Mouse (Mus musculus) lung, embryonic 14.5 days (tissue): ENCODE results near the gene Isca1. TPM values are rescaled to one million over a fixed set of nuclear protein-coding genes. Genes with fewer than 3 reads are reported as not detected.
A peak's percentile ranks its signal among the peaks of the same experiment; 100 is the strongest.

Source experiments
- ATAC-seq: fragments of 200-750 bp; cut with Nextera tagmentation; 2 replicates; pipeline ENCODE4 v1.8.0; 2017; ENCODE audit warnings: mild to moderate bottlenecking, moderate TSS enrichment, moderate library complexity; ENCODE audit not compliant: insufficient read depth
- DNase-seq: peaks from one replicate; pipeline ENCODE4 v3.0.0-alpha.2; 2015
- H3K27ac ChIP-seq: fragments of 300-500 bp; sonication (generic); 2 replicates; pipeline ENCODE4 v1.5.1; 2014; ENCODE audit warnings: low read depth, mild to moderate bottlenecking, moderate library complexity
- H3K27me3 ChIP-seq: fragments of 300-500 bp; sonication (generic); 2 replicates; pipeline ENCODE4 v1.6.1; 2014; ENCODE audit warnings: low read length, control low read depth; ENCODE audit not compliant: insufficient read depth
- H3K36me3 ChIP-seq: fragments of 300-500 bp; sonication (generic); 2 replicates; pipeline ENCODE4 v1.6.1; 2014; ENCODE audit warnings: control low read depth; ENCODE audit not compliant: insufficient read depth
- H3K4me1 ChIP-seq: fragments of 300-500 bp; sonication (generic); 2 replicates; pipeline ENCODE4 v1.6.1; 2014; ENCODE audit warnings: antibody characterized with exemption, control low read depth; ENCODE audit not compliant: insufficient read depth
- H3K4me2 ChIP-seq: fragments of 300-500 bp; sonication (generic); 2 replicates; pipeline ENCODE4 v1.6.1; 2014; ENCODE audit warnings: mild to moderate bottlenecking
- H3K4me3 ChIP-seq: fragments of 300-500 bp; sonication (generic); 2 replicates; pipeline ENCODE4 v1.5.1; 2014; ENCODE audit warnings: low read depth, low read length
- H3K9ac ChIP-seq: fragments of 300-500 bp; sonication (generic); 2 replicates; pipeline ENCODE4 v1.6.1; 2014
- H3K9me3 ChIP-seq: fragments of 300-500 bp; sonication (generic); 2 replicates; pipeline ENCODE4 v1.6.1; 2016; ENCODE audit warnings: low read depth, low read length, control low read depth
- CTCF ChIP-seq: IDR thresholded peaks from 2 replicates; pipeline ENCODE4 v1.5.1; 2016; ENCODE audit warnings: antibody characterized with exemption, low read depth
- WGBS: fragments of 180-500 bp; shearing (Covaris S2); extraction: QIAGEN DNeasy Blood & Tissue Kit; methylation state at CpG from one replicate; pipeline ENCODE4 v1.1.7; 2014; 5-methylcytosine and 5-hydroxymethylcytosine counted together
- polyA plus RNA-seq: library from polyadenylated mRNA; unstranded; fragments of >200 nt; fragmentation: Nextera tagmentation; extraction: Ambion mirVana; gene quantifications from 2 replicates; pipeline ENCODE4 v1.2.1, GENCODE M21; 2014

The Isca1 gene
- polyA plus RNA-seq: 105 and 121 TPM in 2 replicates

DNA sequence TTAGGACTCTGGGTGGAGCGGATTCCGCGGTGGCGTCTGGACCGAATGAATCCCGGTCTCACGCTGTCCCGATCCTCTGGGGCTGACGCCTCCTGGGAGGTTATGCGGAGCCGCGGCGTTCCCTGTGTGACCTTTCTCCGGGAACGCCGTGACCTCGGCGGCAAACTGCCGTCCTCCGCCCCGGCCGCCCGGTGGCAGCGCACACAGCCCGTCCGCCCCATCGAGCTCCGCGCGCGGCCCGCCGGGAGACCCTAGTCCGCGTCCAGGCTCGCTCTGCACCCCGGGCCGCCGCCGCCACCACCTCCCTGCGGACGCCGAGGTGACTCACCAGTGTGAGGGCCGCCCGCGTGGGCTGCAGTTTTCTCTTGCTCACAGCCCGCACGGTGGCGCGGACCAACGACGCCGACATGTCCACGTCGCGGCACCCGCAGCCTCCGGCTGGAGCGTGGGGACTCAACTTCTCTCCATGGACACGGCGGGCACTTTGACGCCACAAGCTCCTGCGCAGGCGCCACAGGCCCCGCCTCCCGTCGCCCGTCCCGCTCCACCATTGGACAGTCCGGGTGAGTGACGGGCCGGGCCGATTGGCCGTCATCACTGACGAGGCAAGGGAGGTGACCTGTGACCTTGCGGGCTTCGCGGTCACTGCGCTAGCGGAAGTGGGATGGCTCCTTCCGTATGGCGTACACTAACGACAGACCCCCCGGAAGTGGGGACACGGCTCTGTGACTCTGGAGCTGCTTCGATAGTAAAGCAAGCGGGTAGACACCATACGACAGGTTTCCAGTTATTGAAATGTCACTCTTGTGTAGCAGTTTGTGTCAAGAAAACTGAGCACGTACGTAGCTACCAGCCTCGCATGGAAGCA lies at the start of gene Isca1:
Gene Isca1, minus strand, starts transcription at position 515 of the 868 bp plus-strand sequence.
- Histone ChIP-seq H3K4me1 (peaks cover 18% of the 10 kb centered on the region), H3K9ac (peak within 1 kb of the TSS; percentile 78), H3K4me2 (peak within 1 kb of the TSS; percentile 84), H3K4me3 (peak within 1 kb of the TSS; percentile 79), H3K27me3 (no peaks in the 10 kb centered on the region), H3K36me3 (peaks cover 24% of the 10 kb centered on the region), H3K27ac (peak within 1 kb of the TSS; percentile 99), H3K9me3 (no peaks in the 10 kb centered on the region)
- DNase-seq: peak; percentile 99
- peak; percentile 96 for ATAC-seq
- no peak for TF ChIP-seq CTCF
- under 1% methylated on average over 91 of the region's 91 CpGs for whole genome bisulfite sequencing

DNA sequence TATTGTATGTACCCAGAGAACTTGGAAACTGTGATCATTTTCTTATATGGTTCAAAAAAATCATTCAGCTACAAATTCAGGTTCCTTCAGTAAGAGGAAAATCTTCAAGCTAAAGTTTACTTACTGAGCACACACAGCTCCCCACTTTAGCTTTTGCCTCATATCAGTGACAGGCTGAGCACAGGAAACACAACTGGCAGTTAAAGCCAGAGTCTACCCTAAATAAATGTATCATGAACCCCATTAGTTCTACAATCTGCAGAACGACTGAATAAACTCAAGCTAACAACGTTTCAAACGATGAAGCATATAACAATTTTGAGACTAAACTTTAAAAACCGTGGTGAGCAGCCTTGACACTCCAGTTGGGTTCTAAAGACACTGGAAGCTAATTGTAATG lies 47.7 kb upstream of the Isca1 start:
- H3K36me3 ChIP-seq: peaks cover 78% of the 10 kb centered on the region
- no peak overlapping the region for H3K9ac ChIP-seq
- no peak for DNase-seq
- no peak for ATAC-seq
- 85% methylated on average over 4 of the region's 4 CpGs for WGBS
- H3K27me3 ChIP-seq: no peaks in the 10 kb centered on the region
- no peak overlapping the region for H3K4me2 ChIP-seq
- no peak overlapping the region for H3K4me3 ChIP-seq
- TF ChIP-seq CTCF: no peak
- H3K4me1 ChIP-seq: 0 out of 2 replicates have a peak, but pooled peaks cover 5% of the 10 kb centered on the region
- no peaks in the 10 kb centered on the region for H3K9me3 ChIP-seq
- no peak overlapping the region for H3K27ac ChIP-seq

DNA sequence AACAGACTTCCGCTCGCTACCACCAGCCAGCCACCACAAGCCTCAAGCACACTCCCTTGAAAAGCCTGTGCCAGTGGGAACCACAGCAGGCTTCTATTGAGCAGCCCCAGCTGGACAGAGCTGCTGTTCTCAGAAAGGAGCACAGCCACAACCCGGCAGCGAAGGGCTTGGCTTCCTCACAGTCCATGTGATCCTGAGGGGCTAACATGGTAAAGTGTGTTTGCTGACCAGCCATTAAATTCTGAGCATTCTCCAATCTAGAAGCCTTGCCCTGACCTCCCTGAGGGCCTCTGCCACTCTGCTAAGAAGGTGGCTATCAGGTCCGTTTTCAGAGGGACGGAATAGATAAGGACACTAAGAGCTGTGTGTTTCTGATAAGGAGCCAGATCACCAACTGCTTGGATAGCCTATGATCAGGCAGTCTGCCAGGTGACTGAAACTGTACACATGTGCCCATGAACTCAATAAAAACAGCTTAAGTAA lies 44.5 kb upstream of the Isca1 start:
- H3K4me2 ChIP-seq: no peak overlapping the region

DNA sequence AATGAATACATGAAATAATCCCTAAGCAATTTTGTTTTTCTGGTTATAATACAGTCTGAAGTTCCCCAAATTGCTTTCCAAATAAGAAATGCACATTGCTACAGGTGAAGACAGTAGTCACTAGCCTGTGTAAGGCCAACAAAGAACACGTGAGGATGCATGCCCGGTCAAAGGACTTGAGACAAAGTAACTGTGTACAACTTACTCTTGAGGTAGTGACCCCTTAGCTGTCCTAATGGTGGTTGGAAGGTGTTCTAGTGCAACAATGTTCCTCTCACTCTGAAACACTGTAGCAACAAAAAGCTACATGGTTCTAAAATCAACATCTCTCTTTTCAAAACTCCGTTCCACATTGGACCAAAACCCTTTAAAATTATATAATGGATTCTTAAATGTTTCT lies 42.0 kb upstream of the Isca1 start:
- Histone ChIP-seq H3K9me3 (no peaks in the 10 kb centered on the region), H3K4me1 (no peaks in the 10 kb centered on the region), H3K4me2 (no peak overlapping the region), H3K27me3 (no peaks in the 10 kb centered on the region), H3K9ac (no peak overlapping the region), H3K36me3 (peaks cover 92% of the 10 kb centered on the region), H3K27ac (no peak overlapping the region), H3K4me3 (no peak overlapping the region)
- no peak for DNase-seq
- ATAC-seq: no peak
- no peak for TF ChIP-seq CTCF
- 91% methylated on average over 3 of the region's 3 CpGs for WGBS

More for the DNA sequence above, 44.5 kb upstream of the Isca1 start:
- DNase-seq: no peak
- peak; percentile 41; the same call in 1 of the 2 replicates for ATAC-seq
- Histone ChIP-seq H3K36me3 (peaks cover 85% of the 10 kb centered on the region), H3K27ac (peak overlapping the region; percentile 26; the same call in 1 of the 2 replicates), H3K9me3 (no peaks in the 10 kb centered on the region), H3K27me3 (no peaks in the 10 kb centered on the region), H3K9ac (no peak overlapping the region), H3K4me1 (no peaks in the 10 kb centered on the region), H3K4me3 (no peak overlapping the region)
- 61% methylated on average over 6 of the region's 6 CpGs for WGBS
- TF ChIP-seq CTCF: no peak

DNA sequence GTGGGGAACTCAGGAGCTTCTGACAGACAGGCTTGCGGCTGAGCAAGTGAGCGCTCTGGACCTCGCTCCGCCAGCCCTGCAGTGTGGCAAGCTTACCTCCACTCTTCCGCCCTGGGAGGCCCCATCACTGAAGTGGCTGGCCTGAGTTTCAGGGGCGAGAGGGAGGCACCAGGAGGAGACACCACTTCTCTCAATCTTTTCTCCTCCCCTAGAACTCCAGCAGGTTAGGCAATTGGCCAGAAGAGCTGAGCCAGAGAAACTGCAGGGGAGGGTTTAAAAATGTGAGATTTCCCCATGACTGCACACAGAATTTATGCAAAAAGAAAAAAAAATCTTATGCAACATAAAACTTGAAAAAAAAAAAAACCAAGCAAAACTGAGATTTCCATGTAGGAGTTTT lies 31.4 kb upstream of the Isca1 start:
- 87% methylated on average over 6 of the region's 6 CpGs for WGBS
- Histone ChIP-seq H3K36me3 (peaks cover 97% of the 10 kb centered on the region), H3K9me3 (no peaks in the 10 kb centered on the region), H3K27me3 (no peaks in the 10 kb centered on the region), H3K4me2 (no peak overlapping the region), H3K27ac (no peak overlapping the region), H3K4me1 (no peaks in the 10 kb centered on the region), H3K9ac (no peak overlapping the region), H3K4me3 (no peak overlapping the region)
- DNase-seq (no peak), ATAC-seq (no peak)
- no peak for TF ChIP-seq CTCF

DNA sequence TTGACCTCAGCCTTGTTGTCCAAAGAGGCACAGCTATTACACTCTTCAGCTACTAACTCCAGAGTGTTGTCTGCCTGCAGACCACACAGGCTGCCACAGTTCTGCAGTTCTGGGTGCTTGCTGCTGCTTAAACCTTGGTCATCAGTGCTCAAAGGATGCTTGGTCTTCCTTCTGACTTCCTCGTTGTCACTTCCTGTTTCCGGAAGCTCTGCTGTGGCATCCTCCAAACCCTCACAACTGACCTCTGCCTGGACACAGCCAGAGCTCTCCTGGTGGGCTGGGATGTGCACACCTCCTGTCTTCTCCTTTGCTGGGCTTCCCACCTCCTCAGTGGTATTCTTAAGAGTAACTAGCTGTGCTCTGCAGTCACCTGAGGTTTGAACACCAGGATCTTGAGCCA lies 30.5 kb upstream of the Isca1 start:
- H3K9me3 ChIP-seq: no peaks in the 10 kb centered on the region
- ATAC-seq: no peak
- H3K4me1 ChIP-seq: no peaks in the 10 kb centered on the region
- no peak for TF ChIP-seq CTCF
- no peak overlapping the region for H3K27ac ChIP-seq
- H3K9ac ChIP-seq: no peak overlapping the region
- no peak overlapping the region for H3K4me2 ChIP-seq
- 72% methylated on average over 2 of the region's 2 CpGs for WGBS
- no peaks in the 10 kb centered on the region for H3K27me3 ChIP-seq
- peaks cover 97% of the 10 kb centered on the region for H3K36me3 ChIP-seq
- no peak overlapping the region for H3K4me3 ChIP-seq
- DNase-seq: no peak

DNA sequence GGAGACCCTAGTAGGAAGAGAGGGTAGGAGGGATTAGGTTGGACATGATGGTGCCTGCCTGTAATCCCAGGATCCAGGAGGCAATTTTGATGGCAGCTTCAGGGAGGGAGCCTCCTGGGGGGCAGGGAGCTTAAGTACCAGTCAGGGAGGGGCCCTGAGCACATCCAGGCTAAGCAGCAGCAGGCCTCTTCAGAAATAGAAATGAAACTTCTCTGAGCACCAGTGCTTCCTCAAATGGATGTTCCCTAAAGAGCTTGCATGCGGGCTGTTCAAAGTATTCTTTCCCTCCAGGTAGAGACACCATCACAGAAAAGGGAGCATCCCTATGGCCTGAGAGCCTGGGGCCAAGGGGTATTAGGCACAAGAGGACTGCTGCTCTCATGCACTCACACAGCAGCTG lies 28.7 kb upstream of the Isca1 start:
- no peak for TF ChIP-seq CTCF
- H3K4me1 ChIP-seq: no peaks in the 10 kb centered on the region
- WGBS: 97% methylated on average over 1 of the region's 1 CpGs
- no peak overlapping the region for H3K27ac ChIP-seq
- DNase-seq: no peak
- no peak for ATAC-seq
- no peak overlapping the region for H3K4me2 ChIP-seq
- H3K36me3 ChIP-seq: peaks cover 97% of the 10 kb centered on the region
- H3K9ac ChIP-seq: no peak overlapping the region
- H3K9me3 ChIP-seq: no peaks in the 10 kb centered on the region
- no peaks in the 10 kb centered on the region for H3K27me3 ChIP-seq
- H3K4me3 ChIP-seq: no peak overlapping the region
